Mouse (Mus musculus) small intestine, adult 2 months (tissue): ENCODE data around the gene Ndc1. TPM values are rescaled to one million over a fixed set of nuclear protein-coding genes. Genes with fewer than 3 reads are reported as not detected.
"Not testable (repeated sequence)": the region's sequence is repeated elsewhere in the genome, so short reads cannot be mapped to it uniquely, and the experiment has no call there.

Experiments used
- H3K27ac ChIP-seq: fragments of 200-500 bp; 2 replicates; pipeline ENCODE4 v1.5.1; 2012; ENCODE audit warnings: low read depth, low read length, control low read depth, inconsistent platforms; ENCODE audit not compliant: insufficient read depth
- H3K27me3 ChIP-seq: fragments of 200-500 bp; 2 replicates; pipeline ENCODE4 v1.6.1; 2012; ENCODE audit warnings: mild to moderate bottlenecking, moderate library complexity, low read length, inconsistent platforms; ENCODE audit not compliant: control insufficient read depth, insufficient read depth
- H3K36me3 ChIP-seq: fragments of 200-500 bp; 2 replicates; pipeline ENCODE4 v1.6.1; 2012; ENCODE audit warnings: mild to moderate bottlenecking, low read length, control low read depth, inconsistent platforms; ENCODE audit not compliant: control insufficient read depth, insufficient read depth
- H3K4me1 ChIP-seq: fragments of 200-500 bp; 2 replicates; pipeline ENCODE4 v1.6.1; 2012; ENCODE audit warnings: low read length, inconsistent platforms, mixed read lengths; ENCODE audit not compliant: control insufficient read depth, insufficient read depth, insufficient read length
- H3K4me3 ChIP-seq: fragments of 200-500 bp; 2 replicates; pipeline ENCODE4 v1.5.1; 2012; ENCODE audit warnings: low read depth, mild to moderate bottlenecking, control low read depth, inconsistent platforms, low read length, moderate library complexity
- CTCF ChIP-seq: fragments of 200-500 bp; IDR thresholded peaks from 2 replicates; pipeline ENCODE4 v1.5.1; 2012; ENCODE audit warnings: low read depth, mild to moderate bottlenecking, control low read depth, inconsistent platforms, low read length, moderate library complexity, mixed read lengths; ENCODE audit not compliant: insufficient replicate concordance, insufficient read length; ENCODE audit errors: extremely low read depth
- POLR2A ChIP-seq: fragments of 200-500 bp; IDR thresholded peaks from 2 replicates; pipeline ENCODE4 v1.6.1; 2012; ENCODE audit warnings: low read depth, mild to moderate bottlenecking, control low read depth, inconsistent platforms, low read length, moderate library complexity
- WGBS: fragments of 180-500 bp; shearing (Covaris S2); methylation state at CpG from one replicate; pipeline ENCODE4 v1.1.7; 2018; 5-methylcytosine and 5-hydroxymethylcytosine counted together
- polyA plus RNA-seq: library from polyadenylated mRNA; depleted of rRNA; stranded (reverse); fragments of >200 nt; gene quantifications from 2 replicates; pipeline ENCODE4 v1.2.3, GENCODE M21; 2012

Ndc1 gene
- polyA plus RNA-seq, 1 experiment: 5.6 TPM

GRCm38 (mm10) chr4:107364190-107364639 lies 3.4 kb upstream of the Ndc1 start:
- Histone ChIP-seq H3K4me3 (no peak overlapping the region), H3K27ac (no peak overlapping the region), H3K4me1 (no peaks in the 10 kb centered on the region), H3K27me3 (no peaks in the 10 kb centered on the region), H3K36me3 (peaks cover 8% of the 10 kb centered on the region; the same call in 1 of the 2 replicates)
- WGBS: 80% methylated on average over 5 of the region's 5 CpGs
- TF ChIP-seq POLR2A (no peak), CTCF (no peak)

GRCm38 (mm10) chr4:107366408-107366807 lies 1.2 kb upstream of the Ndc1 start:
- H3K4me1 ChIP-seq, H3K36me3 ChIP-seq, H3K27ac ChIP-seq, H3K27me3 ChIP-seq, H3K4me3 ChIP-seq: not testable (repeated sequence)

- no peaks in the 10 kb centered on the region for H3K27me3 ChIP-seq
- H3K36me3 ChIP-seq: peaks cover 22% of the 10 kb centered on the region
- H3K4me1 ChIP-seq: no peaks in the 10 kb centered on the region
- no peak overlapping the region for H3K4me3 ChIP-seq
- WGBS: 52% methylated on average over 2 of the region's 2 CpGs
- TF ChIP-seq POLR2A (no peak), CTCF (no peak; the same call in 1 of the 2 replicates)
- H3K27ac ChIP-seq: no peak overlapping the region
These were observed 4.7 kb downstream of the Ndc1 start for GRCm38 (mm10) chr4:107372304-107372703.

DNA sequence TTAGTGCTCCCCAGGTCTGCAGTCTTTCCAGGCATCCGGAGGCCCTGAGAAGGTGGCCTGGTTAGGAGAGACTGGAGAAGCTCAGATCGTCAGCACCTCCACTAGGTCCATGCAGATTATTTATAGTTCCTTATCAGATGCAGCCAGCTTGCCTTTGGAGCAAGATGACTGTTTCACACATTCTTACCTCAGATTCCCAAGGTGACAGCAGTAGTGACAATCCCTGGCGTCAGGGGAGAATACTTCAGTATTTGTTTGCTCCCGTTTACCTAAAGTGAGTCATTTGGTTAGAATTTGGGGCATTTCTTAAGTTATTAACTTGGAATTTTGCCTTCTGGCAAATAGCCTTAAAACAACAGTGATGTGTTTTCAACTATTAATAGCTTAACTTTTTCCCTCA lies 7.1 kb downstream of the Ndc1 start:
- Histone ChIP-seq H3K4me1 (no peaks in the 10 kb centered on the region), H3K27me3 (no peaks in the 10 kb centered on the region), H3K36me3 (peaks cover 22% of the 10 kb centered on the region), H3K4me3 (no peak overlapping the region), H3K27ac (no peak overlapping the region)
- no peak for TF ChIP-seq POLR2A
- no peak for TF ChIP-seq CTCF
- 73% methylated on average over 4 of the region's 4 CpGs for WGBS

DNA sequence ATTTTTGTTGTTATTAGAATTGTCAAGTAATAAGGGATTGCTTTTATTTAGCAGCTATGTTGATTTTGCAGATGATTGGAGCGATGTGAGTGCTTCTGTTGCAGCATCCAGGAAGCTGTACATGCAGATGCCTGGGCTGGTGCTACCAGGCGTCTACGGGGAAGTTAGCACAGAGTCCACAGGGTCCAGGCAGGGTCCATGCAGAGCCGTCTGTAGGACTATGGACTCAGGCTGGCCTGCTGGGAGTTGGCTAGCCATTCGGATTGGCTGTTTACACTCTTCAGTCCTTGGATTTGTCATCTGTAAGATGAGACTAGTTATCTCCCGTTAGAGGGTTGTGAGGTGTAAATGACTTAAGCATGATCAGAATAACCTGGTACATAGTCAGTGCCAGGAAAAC lies 11.4 kb downstream of the Ndc1 start:
- no peaks in the 10 kb centered on the region for H3K4me1 ChIP-seq
- H3K36me3 ChIP-seq: peaks cover 26% of the 10 kb centered on the region
- H3K27me3 ChIP-seq: no peaks in the 10 kb centered on the region
- TF ChIP-seq CTCF (no peak), POLR2A (no peak)
- no peak overlapping the region for H3K27ac ChIP-seq
- WGBS: 47% methylated on average over 6 of the region's 6 CpGs
- H3K4me3 ChIP-seq: no peak overlapping the region

GRCm38 (mm10) chr4:107380871-107381270 lies 13.3 kb downstream of the Ndc1 start:
- no peaks in the 10 kb centered on the region for H3K27me3 ChIP-seq
- H3K36me3 ChIP-seq: peaks cover 23% of the 10 kb centered on the region
- WGBS: 75% methylated on average over 7 of the region's 7 CpGs
- no peaks in the 10 kb centered on the region for H3K4me1 ChIP-seq
- no peak for TF ChIP-seq CTCF
- TF ChIP-seq POLR2A: no peak
- H3K4me3 ChIP-seq: no peak overlapping the region
- H3K27ac ChIP-seq: no peak overlapping the region

GRCm38 (mm10) chr4:107387038-107387437 lies 19.5 kb downstream of the Ndc1 start:
- Histone ChIP-seq H3K36me3 (peaks cover 38% of the 10 kb centered on the region), H3K4me3 (no peak overlapping the region), H3K27ac (no peak overlapping the region), H3K27me3 (no peaks in the 10 kb centered on the region), H3K4me1 (no peaks in the 10 kb centered on the region)
- TF ChIP-seq CTCF: no peak
- no peak for TF ChIP-seq POLR2A
- 89% methylated on average over 4 of the region's 4 CpGs for WGBS

DNA sequence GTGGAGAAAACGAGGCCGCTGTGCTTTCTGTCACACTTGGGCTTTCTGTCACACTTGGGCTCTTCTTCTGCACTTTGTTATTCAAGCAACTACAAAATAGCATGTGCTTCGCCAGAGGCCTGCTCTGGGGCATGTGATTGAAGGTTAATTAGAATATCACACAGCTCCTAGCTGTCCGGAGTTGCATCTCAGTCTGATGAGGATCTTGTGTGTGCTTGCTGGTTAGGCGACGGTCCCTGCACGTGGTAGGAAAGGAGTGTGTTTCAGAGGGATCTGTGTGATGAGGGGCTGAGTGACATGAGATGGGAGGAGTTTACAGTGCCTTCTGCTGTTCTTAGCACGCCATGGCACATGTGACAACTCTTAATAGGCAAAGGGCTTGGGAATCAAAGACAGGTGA lies 19.9 kb downstream of the Ndc1 start:
- Histone ChIP-seq H3K36me3 (peaks cover 40% of the 10 kb centered on the region), H3K27ac (no peak overlapping the region), H3K4me1 (no peaks in the 10 kb centered on the region), H3K27me3 (no peaks in the 10 kb centered on the region), H3K4me3 (no peak overlapping the region)
- TF ChIP-seq CTCF (no peak), POLR2A (no peak)
- 94% methylated on average over 8 of the region's 8 CpGs for WGBS
